Mouse (Mus musculus): ENCODE data around the gene Ppwd1.
A peak's percentile ranks its signal among the peaks of the same experiment; 100 is the strongest.
"Not testable (repeated sequence)": the region's sequence is repeated elsewhere in the genome, so short reads cannot be mapped to it uniquely, and the experiment has no call there.

Gene Ppwd1

DNA sequence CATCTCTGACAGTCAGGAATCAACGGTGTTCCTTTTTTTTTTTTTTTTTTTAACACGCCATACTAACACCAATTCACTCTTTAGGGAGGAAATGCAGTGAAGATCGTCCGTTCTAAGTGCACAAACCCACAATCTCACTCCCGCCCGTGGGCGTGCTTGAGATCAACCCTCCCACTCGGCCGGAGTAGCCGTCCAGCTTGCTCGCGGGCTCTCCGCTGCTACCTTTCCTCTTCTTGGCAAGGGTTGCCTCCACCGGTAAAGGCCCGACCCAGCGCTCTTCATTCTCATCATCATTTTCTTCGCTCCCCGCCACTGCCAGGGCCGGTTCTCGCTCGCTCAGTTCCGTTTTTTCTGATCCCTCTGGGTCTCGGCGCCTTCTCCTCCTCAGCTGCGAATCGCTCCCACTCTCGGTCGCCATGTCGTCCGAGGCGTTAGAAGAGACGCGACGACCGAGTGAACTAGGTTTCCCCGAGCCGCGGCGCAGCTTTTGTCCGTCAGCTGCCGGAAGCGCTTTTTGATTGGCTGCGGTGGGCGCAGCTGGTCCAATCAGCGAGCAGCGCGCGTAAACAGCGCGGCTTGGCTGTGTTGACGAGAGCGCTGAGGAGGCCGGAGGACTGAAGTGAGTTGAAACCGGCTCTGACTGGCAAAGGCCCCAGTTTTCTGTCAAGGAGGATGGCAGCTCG lies at the start of gene Ppwd1, which contains the start of gene Cenpk:
Gene Ppwd1, minus strand, starts transcription at position 460 of the 683 bp plus-strand sequence.
Gene Cenpk, plus strand, starts transcription at position 228 of the 683 bp plus-strand sequence.
- DNase-seq, result peak; percentile 94

- DNase-seq, result no peak
Measured at GRCm38 (mm10) chr13:104258997-104259396, 30.4 kb upstream of the Ppwd1 start.

DNA sequence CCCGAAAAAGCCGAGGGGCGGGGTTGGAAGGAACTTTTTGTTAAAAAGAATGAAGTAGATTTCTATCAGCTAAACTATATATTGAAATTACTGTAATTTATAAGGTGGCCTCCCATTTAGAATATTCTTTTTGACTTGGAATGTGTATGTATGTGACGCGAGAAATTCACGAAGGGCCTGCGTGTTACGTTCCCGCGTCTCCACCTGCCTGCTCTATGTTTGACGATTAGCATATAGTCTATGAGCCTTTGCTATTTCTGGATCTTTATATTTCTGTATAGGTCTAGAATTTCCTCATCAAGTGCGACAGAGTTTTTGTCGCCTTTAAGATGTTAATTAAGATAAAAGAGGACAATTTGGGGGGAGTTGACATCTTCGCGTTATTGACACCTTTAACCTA lies 538 bp upstream of the Ppwd1 start:
- DNase-seq, result no peak

- no peak for DNase-seq
Measured at GRCm38 (mm10) chr13:104227478-104227877, 1.2 kb downstream of the Ppwd1 start.

DNA sequence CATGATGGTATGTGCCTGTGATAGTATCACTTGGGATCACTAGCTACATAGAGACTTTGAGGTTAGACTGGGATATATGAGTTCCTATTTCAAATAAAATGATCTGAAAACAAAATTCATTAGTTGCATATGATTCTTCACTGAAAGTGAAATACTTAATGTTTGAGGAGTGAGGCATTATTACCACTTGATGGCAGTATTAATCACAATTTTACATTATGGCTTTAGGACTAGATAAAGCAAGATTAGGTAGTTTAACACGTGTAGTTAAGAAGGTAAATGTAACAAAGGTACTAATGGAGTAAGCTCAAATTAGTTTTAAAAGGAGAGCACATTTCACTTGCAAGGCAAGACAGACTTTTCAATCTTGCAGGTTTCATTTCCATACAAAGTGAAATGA lies 24.3 kb downstream of the Ppwd1 start:
- no peak for DNase-seq

DNA sequence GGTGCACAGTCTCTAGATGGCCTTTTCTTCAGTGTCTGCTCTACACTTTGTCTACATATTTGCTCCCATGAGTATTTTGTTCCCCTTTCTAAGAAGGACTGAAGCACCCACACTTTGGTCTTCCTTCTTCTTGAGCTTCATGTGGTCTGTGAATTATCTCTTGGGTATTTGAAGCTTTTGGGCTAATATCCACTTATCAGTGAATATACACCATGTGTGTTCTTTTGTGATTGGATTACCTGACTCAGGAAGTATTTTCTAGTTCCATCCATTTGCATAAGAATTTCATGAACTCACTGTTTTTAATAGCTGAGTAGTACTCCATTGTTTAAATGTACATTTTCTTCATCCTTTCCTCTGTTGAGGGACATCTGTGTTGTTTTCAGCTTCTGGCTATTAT lies 32.8 kb downstream of the Ppwd1 start:
- DNase-seq, result not testable (repeated sequence)

DNA sequence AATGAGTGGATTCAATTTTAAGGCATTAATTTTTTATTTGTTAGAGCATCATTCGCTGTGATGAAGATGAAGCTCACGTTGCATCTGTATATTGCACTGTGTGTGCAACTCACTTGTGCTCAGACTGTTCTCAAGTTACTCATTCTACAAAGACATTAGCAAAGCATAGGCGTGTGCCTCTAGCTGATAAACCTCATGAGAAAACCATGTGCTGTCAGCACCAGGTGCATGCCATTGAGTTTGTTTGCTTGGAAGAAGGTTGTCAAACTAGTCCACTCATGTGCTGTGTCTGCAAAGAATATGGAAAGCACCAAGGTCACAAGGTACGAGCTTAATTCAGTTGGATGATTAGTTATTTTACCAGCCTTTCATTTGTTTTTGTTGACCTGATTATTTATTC lies 41.3 kb downstream of the Ppwd1 start:
- no peak for DNase-seq

DNA sequence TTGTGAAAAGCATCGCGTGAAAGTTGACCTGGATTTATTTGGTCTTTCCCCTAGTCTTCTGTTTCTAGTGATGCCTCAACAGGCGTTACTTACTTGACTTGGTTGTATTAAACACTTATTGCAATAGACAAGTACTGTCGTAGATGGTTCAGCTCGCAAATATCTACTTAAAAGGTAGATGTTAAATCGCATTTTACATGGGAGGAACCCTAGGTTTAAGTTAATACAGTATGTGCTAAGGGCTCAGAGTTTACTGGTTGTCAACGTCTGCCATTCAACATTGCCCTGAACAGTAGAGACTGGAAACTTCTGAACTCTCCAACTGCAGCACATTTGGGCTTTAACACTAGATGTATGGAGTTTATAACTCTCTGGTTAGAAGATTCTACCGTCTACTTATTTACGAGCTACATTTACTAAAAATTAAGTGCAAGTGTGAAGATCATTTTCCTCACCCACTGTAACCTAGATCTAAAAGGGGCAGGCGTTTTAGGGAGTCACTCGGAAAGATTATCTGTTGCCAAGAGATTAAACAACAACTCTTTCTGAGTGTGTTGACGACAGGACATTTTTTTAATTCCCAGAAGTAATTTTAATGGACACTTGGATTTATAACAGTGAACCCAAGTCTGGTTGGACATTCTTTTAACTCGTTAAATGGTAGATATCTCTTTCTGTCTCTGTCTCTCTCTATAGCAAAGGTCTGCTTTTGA lies 49.3 kb downstream of the Ppwd1 start:
- no peak for DNase-seq

DNA sequence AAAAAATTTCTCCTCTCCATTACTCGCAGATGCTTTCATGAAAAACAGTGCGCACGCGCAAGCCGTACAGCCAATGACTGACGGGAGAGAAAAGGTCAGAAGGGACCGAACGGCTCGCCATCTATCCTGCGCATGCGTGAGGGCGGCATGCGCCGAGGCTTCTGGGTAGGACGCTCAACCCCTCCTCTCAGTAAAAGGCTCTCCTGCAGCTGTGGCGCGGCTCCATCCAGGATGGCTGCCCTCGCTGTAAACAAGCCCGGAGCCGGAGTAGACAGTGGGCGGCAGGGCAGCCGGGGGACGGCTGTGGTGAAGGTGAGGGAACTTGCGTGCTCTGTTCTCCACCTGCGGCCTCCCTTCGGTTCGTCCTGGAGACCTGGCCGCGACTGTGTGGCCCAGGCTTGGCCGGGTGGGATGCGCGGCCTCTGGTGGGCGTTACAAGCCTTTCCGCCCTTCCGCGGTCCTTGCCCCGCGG lies 50.0 kb downstream of the Ppwd1 start, which contains the start of gene Trim23:
Gene Trim23, plus strand, starts transcription at position 148 of the 472 bp plus-strand sequence.
- peak; percentile 99 for DNase-seq

GRCm38 (mm10) chr13:104177796-104178649 lies 50.6 kb downstream of the Ppwd1 start, which contains the start of gene Trappc13:
Gene Trappc13 (minus strand): TSS chr13:104178469.
- DNase-seq, result no peak

GRCm38 (mm10) chr13:104176874-104177273 lies 51.8 kb downstream of the Ppwd1 start:
- DNase-seq, result no peak

DNA sequence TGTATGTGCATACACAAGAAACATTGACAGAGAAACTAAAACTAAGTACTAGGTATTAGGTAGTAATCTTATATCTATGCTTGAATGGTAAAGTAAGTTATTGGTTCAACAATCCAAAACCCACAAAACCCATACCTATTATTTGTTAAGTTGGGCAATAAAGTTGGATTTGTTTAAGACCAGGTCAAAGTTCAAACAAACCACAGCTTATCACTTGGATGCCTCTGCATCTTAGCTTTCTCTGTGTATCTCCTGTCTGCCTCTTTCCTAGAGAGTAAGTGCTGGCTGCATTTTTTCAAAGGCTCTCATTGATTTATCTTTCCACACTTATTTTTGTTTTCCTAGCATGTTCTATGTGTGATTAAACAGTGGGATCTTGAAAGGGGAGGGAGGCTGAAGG lies 56.1 kb downstream of the Ppwd1 start:
- no peak for DNase-seq

DNA sequence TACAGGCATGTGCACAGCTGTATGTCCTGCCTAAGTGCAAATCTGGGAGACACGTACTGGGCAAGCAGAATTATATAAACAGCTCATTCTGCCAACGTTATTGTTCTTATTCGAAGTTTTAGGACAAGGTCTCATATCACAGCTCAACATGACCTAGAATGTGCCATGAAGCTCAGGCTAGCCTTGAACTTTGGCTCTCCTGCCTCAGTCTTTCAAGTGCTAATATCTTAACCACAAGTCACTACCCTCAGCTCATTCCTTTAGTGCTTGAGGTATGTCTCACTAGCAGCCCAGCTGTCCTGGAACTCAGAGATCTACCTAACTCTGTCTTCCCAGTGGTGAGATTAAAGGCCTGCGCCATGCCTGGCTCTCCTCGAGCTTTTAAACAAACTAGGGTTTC lies 56.9 kb downstream of the Ppwd1 start:
- DNase-seq, result no peak

- DNase-seq, result no peak
Measured at GRCm38 (mm10) chr13:104155686-104156085, 73.0 kb downstream of the Ppwd1 start.
